Mouse (Mus musculus) stomach, embryonic 14.5 days (tissue): ENCODE measurements around the gene Faiml. TPM values are rescaled to one million over a fixed set of nuclear protein-coding genes. Genes with fewer than 3 reads are reported as not detected.

Experiments used
- polyA plus RNA-seq: library from polyadenylated mRNA; unstranded; fragments of >200 nt; fragmentation: Nextera tagmentation; extraction: Ambion mirVana; gene quantifications from 2 replicates; pipeline ENCODE4 v1.2.1, GENCODE M21; 2014

The Faiml gene
- polyA plus RNA-seq, 1 experiment from 2014 or later = not detected

Other genes with a start within 250 kb of the Faiml start
- gene Gm1123, start 201.5 kb downstream of the Faiml start, polyA plus RNA-seq = 0.38 TPM in 1 of 2 replicates, not detected in the other
- 1.2 and 1.7 TPM in 2 replicates for gene Pik3cb, start 96.6 kb downstream of the Faiml start, polyA plus RNA-seq
- 32.4 and 37.9 TPM in 2 replicates for gene Cep70, start 6.1 kb upstream of the Faiml start, polyA plus RNA-seq
- gene Esyt3, start 121.3 kb upstream of the Faiml start, polyA plus RNA-seq = 0.29 and 0.58 TPM in 2 replicates
- gene Mras, start 200.1 kb upstream of the Faiml start, polyA plus RNA-seq = 8.3 and 11.8 TPM in 2 replicates
- gene Nme9, start 214.2 kb upstream of the Faiml start, polyA plus RNA-seq = not detected in 2 replicates